Mouse (Mus musculus) T-helper 1 cell (primary cell): ENCODE results near the gene Tcte1.

Experiments used
- in situ Hi-C: fragments of 300-600 bp; cut with MboI, MseI; formaldehyde crosslinking; loops from one replicate; pipeline ENCODE4 v1.15.1; 2025; ENCODE audit warnings: high pct_unique_total_duplicates

Gene Tcte1

DNA sequence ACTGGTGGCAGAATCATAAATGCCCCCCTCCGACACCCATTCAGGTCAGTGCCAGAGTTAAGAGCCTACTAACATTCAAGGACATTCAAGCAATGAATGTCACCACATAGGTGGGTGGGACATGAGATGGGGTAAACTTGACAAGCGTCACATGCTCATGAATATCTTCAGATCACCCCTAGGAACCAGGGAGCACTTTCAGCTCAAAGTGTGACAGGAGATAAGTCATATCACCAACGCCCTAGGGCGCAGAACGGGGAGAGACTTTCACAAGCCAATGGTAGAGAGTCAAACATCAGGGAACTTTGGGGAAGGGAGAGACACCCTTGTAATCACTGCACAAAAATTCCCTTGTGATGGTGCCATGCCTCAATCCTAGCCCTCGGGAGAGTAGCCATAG lies 59.0 kb downstream of the Tcte1 start:
- in situ Hi-C loops: no loop called here

DNA sequence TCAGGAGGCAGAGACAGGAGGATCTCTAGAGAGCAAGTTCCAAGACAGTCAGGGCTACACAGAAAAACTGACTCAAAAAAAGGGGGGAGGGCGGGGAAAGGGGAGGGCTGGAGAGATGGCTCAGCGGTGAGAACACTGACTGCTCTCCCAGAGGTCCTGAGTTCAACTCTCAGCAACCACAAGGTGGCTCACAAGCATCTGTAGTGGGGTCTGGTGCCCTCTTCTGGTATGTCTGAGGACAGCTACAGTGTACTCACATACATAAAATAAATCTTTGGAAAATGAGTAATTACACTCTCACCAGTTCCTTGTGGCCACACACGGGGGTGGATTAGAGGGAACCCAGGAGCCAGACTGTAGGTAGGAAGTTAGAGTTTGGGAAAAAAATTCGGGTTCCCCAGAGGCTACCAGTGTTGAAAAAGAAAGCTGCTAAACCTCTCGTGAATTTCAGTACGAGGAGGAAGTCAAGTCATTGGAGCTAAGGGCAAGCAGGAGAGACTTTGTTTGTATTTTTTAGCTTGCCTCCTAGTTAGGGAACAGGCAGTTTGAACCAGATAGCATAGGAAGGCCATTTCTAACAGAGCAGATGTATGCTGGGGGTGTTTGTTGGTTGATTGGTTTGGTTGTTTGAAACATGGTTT lies 59.6 kb downstream of the Tcte1 start:
- in situ Hi-C loops: no loop called here

DNA sequence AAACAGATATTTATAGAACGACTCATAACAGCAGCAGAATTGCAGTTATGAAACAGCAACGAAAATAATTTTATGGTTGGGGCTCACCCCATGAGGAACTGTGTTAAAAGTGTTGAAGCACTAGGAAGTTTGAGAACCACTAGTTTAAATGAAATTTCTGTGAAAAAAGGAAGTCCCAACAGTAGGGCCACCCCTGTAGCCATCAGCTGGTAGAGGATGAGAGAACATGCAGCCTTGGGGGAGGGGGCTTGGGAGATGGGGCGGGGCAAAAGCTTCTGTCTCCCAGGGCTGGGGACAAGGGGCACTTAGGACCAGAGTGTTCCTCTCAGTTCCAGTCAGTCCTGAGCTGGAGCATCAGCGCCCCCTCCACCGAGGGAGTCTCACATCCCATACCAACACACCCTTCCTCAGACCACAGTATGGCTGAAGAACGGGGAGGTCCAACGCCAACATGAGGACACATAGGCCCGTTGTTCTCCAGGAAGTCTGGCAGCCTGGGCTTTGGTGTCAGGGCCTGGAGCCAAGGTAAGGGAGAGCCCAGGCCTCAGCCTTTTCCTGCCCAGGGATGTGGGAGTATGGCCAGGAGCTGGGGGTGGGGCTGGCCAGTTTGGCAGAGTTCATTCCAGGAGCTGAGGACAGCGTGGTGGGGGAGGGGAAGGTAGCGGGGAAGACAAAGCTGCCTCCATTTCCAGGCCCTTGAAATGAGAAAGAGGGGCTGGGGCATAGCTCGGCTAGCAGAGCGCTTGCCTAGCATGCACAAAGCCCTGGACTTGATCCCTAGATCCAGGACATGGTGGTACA lies 61.1 kb downstream of the Tcte1 start:
- in situ Hi-C loops: no loop called here

DNA sequence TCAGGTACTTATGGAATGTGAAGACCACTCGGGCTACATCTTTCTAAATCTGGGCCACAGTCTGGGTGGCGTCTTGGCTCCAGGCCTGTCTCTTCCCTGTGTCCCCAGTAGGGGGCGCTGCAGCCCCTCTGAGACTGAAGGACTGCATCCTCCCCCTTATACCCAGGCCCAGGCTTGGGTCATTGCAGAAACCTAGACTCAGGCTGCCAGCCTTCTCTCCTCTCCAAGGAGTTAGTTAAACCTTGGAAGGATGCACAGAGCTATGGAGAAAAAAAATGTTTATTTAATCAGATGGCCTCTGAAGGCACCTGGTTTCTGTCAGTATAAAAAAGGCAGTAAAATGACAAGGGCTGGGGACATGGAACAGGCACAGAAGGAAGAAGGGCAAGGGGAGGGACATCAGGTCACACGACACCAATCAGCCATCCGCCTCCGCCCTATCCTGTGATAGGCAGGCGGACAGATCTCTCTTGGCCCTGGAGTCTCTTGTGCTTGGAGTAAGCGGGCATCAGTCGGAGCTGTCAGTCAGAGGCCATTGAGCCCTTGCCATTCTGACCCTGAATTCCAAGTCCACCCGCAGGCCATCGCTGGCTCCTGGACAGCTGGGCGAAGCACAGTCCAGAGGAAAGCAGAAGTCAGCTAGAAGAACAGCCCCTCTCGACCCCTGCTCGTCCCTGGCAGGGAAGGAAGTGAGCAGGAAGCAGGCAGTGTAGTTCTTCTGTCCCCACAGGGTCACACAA lies 61.9 kb downstream of the Tcte1 start:
- in situ Hi-C loops: no loop called here

DNA sequence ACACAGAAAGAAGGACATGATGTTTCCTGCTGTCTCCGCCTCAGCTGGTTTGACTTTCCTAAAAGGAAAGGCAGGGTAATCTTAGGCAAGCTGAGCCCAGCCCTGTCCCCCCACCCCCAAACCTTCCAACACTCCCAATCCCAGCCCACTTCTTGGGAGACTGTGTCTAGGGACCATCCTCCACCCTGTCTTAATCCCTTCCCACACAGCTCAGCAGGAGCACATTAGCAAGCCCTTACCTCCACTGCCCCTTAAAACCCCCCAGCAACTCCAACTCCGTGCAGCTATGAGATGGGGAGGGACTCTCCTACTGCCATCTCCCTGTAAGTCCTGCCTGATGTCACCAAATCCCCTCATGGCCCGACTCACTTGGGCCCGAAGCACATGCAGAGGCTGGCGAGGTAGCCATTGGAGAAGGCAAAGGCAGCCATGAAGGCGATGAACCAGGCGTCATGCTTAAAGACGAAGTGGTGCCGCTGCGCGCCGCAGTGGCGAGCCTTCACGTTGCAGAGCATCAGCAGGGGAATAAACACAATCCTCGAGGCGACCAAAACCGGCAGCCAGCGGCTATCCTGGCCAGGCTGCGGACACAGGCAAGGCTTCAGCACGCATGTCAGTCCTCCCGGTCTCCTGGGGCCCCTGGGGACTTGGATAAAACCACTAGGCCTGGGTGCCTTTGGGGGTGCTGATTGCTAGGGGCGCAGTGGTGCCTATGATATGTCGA lies 62.7 kb downstream of the Tcte1 start:
- in situ Hi-C loops: no loop called here

DNA sequence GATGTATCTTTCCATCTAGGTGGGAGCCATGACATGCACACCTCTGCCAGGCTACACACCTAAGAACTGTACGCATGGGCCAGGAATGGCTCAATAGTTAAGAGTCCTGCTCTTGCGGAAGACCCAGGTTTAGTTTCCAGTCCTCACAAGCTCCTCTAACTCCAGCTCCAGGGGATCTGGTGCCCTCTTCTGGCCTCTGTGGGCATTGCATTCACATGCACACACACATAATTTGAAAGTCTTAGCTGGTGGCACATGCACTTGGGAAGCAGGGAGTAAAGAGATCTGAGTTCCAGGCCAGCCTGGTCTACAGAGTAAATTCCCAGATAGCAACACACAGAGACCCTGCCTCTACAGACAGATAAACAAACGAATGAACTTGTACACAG lies 63.2 kb downstream of the Tcte1 start:
- in situ Hi-C loops: no loop called here

DNA sequence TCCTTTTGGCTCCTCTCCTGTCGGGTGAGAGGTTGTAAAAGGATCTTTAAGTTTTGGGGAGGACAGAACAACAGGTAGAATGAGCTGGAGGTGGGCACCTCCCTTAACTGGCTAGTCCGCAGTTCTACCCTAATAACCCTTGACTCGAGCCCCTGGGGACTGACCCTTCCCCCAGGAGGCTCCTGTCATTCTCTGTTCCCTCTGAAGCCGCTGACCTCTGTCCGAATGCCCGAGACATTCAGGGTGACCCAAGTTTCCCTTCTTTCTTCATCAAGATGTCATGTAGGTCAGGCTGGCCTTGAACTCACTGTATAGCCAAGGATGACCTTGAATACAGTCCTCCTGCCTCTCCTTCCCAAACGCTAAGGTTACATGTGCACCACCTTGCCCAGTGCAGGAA lies 65.1 kb downstream of the Tcte1 start:
- in situ Hi-C loops: no loop called here

DNA sequence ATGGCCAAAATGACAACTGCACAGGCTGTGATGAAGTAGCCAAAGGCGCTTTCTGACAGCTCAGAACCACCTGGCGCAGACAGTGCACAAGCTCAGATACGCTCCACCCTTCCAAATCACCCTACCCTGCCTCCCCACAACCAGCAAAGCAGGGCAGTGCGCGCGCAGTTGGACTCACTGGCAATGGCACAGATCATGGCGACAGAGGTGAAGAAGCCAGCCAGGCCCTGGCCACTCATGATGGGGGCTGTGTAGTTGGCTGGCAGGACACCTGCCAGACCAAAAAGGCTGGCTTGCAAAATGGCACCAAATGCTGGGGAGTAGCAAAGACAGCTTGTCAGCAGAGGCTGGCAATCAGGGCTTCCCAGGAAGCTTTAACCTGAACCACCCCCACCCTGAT lies 66.0 kb downstream of the Tcte1 start:
- in situ Hi-C loops: no loop called here

DNA sequence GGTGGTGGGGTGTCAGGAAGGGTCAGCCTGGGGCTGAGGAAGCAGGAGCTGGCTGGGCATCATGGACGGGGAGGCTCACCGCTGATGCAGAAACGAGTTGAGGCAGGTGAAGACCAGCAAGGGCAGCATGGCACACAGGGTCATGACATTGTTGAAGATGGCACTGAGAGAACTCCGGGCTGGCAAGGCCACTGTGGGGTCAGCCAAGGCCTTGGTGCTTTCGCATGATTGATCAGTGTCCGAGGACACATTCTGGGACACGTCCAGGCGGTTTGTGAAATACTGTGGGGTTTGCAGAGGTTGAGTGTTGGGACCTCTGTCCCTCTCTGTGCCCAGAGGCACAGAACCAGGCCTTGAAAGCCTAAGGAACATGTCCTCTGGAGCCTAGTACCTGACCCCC lies 66.6 kb downstream of the Tcte1 start:
- in situ Hi-C loops: loop anchor here (5.0 kb wide), 1 partner anchor 47 kb away; no protein-coding TSS in a partner anchor

DNA sequence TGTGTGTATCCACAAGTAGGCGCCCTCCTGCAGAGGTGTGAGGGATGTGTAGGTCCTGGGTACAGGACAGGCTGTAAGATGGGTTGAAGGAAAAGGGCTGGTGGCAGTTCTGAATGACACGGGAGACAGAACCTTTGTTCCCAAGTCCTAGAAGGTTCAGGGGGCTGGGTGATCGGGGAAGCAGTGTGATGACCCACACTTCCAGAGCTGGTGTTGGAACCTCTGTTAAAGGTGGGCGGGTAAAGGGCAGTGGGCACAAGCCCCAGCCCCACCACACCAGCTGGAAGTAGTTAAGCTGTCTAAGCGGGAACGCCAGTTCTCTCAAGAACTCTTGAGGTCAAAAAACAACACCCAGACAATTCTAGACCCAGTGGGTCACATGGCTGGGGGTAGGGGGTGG lies 67.2 kb downstream of the Tcte1 start:
- in situ Hi-C loops: loop anchor here (5.0 kb wide), 1 partner anchor 47 kb away; no protein-coding TSS in a partner anchor

DNA sequence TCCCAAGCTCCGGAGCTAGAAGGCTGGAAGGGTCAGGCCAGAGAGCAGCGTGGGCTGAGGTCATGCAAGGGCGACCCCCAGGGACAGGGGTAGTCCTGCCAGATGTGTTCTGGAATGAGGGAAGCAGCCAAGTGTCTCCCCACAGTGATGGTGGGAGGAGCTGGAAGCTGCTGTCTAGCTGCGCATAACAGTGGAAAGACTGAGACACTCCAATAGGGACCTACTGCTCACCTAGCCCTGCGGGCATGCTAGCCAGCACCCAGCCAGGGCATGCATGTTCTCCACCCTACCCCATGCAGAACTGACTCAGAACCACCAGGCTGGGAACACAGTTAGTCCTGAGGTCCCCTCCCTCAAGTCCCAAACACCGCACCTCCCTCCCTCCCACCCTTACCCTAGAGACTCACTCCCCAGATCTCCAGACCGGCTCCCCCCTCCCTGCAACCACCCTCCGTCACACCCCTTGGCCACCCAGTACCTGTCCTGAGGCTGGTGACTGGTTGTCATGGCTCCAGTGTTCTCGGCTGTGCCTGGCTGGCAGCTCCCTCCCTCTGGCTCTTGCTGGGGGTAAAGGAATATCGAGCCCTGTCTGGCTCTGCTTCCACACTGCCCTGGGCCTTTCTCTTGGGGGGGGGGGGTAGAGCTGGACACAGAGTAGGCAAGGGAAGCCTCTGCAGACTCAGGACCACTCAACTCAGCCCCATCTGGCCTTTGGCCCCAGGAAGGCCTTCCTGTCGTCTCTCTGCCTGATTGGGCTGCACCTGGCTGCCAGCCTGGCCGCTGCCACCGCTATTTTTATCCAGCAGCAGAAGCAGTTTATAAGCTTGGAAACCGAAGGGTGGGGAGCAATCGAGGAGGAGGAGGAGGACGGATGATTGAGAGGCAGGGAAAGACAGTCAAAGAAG lies 68.7 kb downstream of the Tcte1 start:
- in situ Hi-C loops: loop anchor here (5.0 kb wide), 1 partner anchor 45 kb away; no protein-coding TSS in a partner anchor
